Mouse (Mus musculus): ENCODE data around the gene Tmem119. TPM values are rescaled to one million over a fixed set of nuclear protein-coding genes. Genes with fewer than 3 reads are reported as not detected.

The Tmem119 gene
- polyA plus RNA-seq, 1 experiment = 92.8 TPM

- peak within 1 kb of the TSS; percentile 92 for H3K4me3 ChIP-seq (ENCODE audit: insufficient read depth, low read length)
- H3K27ac ChIP-seq (ENCODE audit: insufficient read depth, low read length) = peak within 1 kb of the TSS; percentile 94
- H3K4me1 ChIP-seq (ENCODE audit: control insufficient read depth, insufficient read depth, low read length) = peaks cover 2% of the 10 kb centered on the region; the same call in 1 of the 2 replicates
- TF ChIP-seq CTCF (IDR thresholded peaks at IDR 0.05; ENCODE audit: borderline replicate concordance, insufficient read depth, low read length) (no peak), POLR2A (IDR thresholded peaks at IDR 0.05; ENCODE audit: low read depth, low read length) (peak; percentile 79)
Measured at GRCm38 (mm10) chr5:113772450-113772895, 27.8 kb downstream of the Tmem119 start, which contains the start of the genes Sart3 and Iscu. Gene Sart3, minus strand, starts transcription at chr5:113772510. Gene Iscu, plus strand, starts transcription at chr5:113772748.

GRCm38 (mm10) chr5:113771213-113772162 lies 28.8 kb downstream of the Tmem119 start:
- H3K4me3 ChIP-seq (ENCODE audit: insufficient read depth, low read length) = peak overlapping the region; percentile 92
- peak overlapping the region; percentile 94 for H3K27ac ChIP-seq (ENCODE audit: insufficient read depth, low read length)
- TF ChIP-seq CTCF (IDR thresholded peaks at IDR 0.05; ENCODE audit: borderline replicate concordance, insufficient read depth, low read length) = no peak
- TF ChIP-seq POLR2A (IDR thresholded peaks at IDR 0.05; ENCODE audit: low read depth, low read length) = peak; percentile 62; the same call in 1 of the 2 replicates
- H3K4me1 ChIP-seq (ENCODE audit: control insufficient read depth, insufficient read depth, low read length) = peaks cover 2% of the 10 kb centered on the region; the same call in 1 of the 2 replicates

- Histone ChIP-seq H3K4me1 (ENCODE audit: control insufficient read depth, insufficient read depth, low read length) (peaks cover 2% of the 10 kb centered on the region; the same call in 1 of the 2 replicates), H3K4me3 (ENCODE audit: insufficient read depth, low read length) (no peak overlapping the region), H3K27ac (ENCODE audit: insufficient read depth, low read length) (no peak overlapping the region)
- TF ChIP-seq POLR2A (IDR thresholded peaks at IDR 0.05; ENCODE audit: low read depth, low read length) (no peak), CTCF (IDR thresholded peaks at IDR 0.05; ENCODE audit: borderline replicate concordance, insufficient read depth, low read length) (no peak)
Measured at GRCm38 (mm10) chr5:113768806-113769205, 31.5 kb downstream of the Tmem119 start.

- peaks cover 2% of the 10 kb centered on the region; the same call in 1 of the 2 replicates for H3K4me1 ChIP-seq (ENCODE audit: control insufficient read depth, insufficient read depth, low read length)
- H3K27ac ChIP-seq (ENCODE audit: insufficient read depth, low read length) = no peak overlapping the region
- no peak for TF ChIP-seq CTCF (IDR thresholded peaks at IDR 0.05; ENCODE audit: borderline replicate concordance, insufficient read depth, low read length)
- no peak for TF ChIP-seq POLR2A (IDR thresholded peaks at IDR 0.05; ENCODE audit: low read depth, low read length)
- no peak overlapping the region for H3K4me3 ChIP-seq (ENCODE audit: insufficient read depth, low read length)
Measured at GRCm38 (mm10) chr5:113765641-113766526, 34.4 kb downstream of the Tmem119 start.

GRCm38 (mm10) chr5:113764426-113764825 lies 35.9 kb downstream of the Tmem119 start:
- no peak for TF ChIP-seq POLR2A (IDR thresholded peaks at IDR 0.05; ENCODE audit: low read depth, low read length)
- no peak for TF ChIP-seq CTCF (IDR thresholded peaks at IDR 0.05; ENCODE audit: borderline replicate concordance, insufficient read depth, low read length)
- Histone ChIP-seq H3K4me3 (ENCODE audit: insufficient read depth, low read length) (no peak overlapping the region), H3K4me1 (ENCODE audit: control insufficient read depth, insufficient read depth, low read length) (no peaks in the 10 kb centered on the region), H3K27ac (ENCODE audit: insufficient read depth, low read length) (no peak overlapping the region)

- Histone ChIP-seq H3K27ac (ENCODE audit: insufficient read depth, low read length) (no peak overlapping the region), H3K4me3 (ENCODE audit: insufficient read depth, low read length) (no peak overlapping the region), H3K4me1 (ENCODE audit: control insufficient read depth, insufficient read depth, low read length) (no peaks in the 10 kb centered on the region)
- no peak for TF ChIP-seq POLR2A (IDR thresholded peaks at IDR 0.05; ENCODE audit: low read depth, low read length)
- TF ChIP-seq CTCF (IDR thresholded peaks at IDR 0.05; ENCODE audit: borderline replicate concordance, insufficient read depth, low read length) = no peak
Measured at GRCm38 (mm10) chr5:113761585-113761984, 38.7 kb downstream of the Tmem119 start.

- TF ChIP-seq POLR2A (IDR thresholded peaks at IDR 0.05; ENCODE audit: low read depth, low read length) (no peak), CTCF (IDR thresholded peaks at IDR 0.05; ENCODE audit: borderline replicate concordance, insufficient read depth, low read length) (no peak)
- H3K27ac ChIP-seq (ENCODE audit: insufficient read depth, low read length) = no peak overlapping the region
Measured at GRCm38 (mm10) chr5:113755347-113756030, 44.8 kb downstream of the Tmem119 start.

GRCm38 (mm10) chr5:113751521-113752157 lies 48.7 kb downstream of the Tmem119 start:
- no peak for TF ChIP-seq POLR2A (IDR thresholded peaks at IDR 0.05; ENCODE audit: low read depth, low read length)
- no peak for TF ChIP-seq CTCF (IDR thresholded peaks at IDR 0.05; ENCODE audit: borderline replicate concordance, insufficient read depth, low read length)
- Histone ChIP-seq H3K27ac (ENCODE audit: insufficient read depth, low read length) (no peak overlapping the region), H3K4me3 (ENCODE audit: insufficient read depth, low read length) (no peak overlapping the region), H3K4me1 (ENCODE audit: control insufficient read depth, insufficient read depth, low read length) (no peaks in the 10 kb centered on the region)

More at GRCm38 (mm10) chr5:113755347-113756030, 44.8 kb downstream of the Tmem119 start:
- no peak overlapping the region for H3K4me3 ChIP-seq (ENCODE audit: insufficient read depth, low read length)
- H3K4me1 ChIP-seq (ENCODE audit: control insufficient read depth, insufficient read depth, low read length) = no peaks in the 10 kb centered on the region

All from embryonic fibroblast, embryonic 13.5 days (primary cell).